In genomic region chr4:133070821-133071372, GRCm38 (mm10) we compare ENCODE assay signal across 12 mouse cellular contexts. TPM values are rescaled to one million over a fixed set of nuclear protein-coding genes. Genes with fewer than 3 reads are reported as not detected.
DNase-seq lines count a peak whose midpoint lies in the region; TF ChIP-seq lines count a peak whose summit lies in the region.
"Had no signal": no experiment of that assay in that cellular context is flagged by ENCODE, and none has a peak within 500 bp of the region (broad histone marks: within the 10 kb centered on the region; RNA-seq: fewer than 3 reads in every experiment).

No protein-coding gene starts in this region.

- no peak overlapping the region for H3K4me2 ChIP-seq in myocyte (ENCODE audit: low read depth)
- H3K4me2 ChIP-seq: intestine, embryonic 15.5 days; liver, embryonic 15.5 days had no signal

- no peak overlapping the region for H3K4me3 ChIP-seq in heart, embryonic 10.5 days
- H3K4me3 ChIP-seq in layer of hippocampus, adult 2 months = no peak overlapping the region
- no peak overlapping the region for H3K4me3 ChIP-seq in myocyte
- H3K4me3 ChIP-seq: intestine, embryonic 15.5 days; liver, embryonic 15.5 days had no signal

- H3K9me3 ChIP-seq in heart, embryonic 10.5 days = no peaks in the 10 kb centered on the region
- H3K9me3 ChIP-seq: intestine, embryonic 15.5 days; liver, embryonic 15.5 days had no signal

- no peak overlapping the region for H3ac ChIP-seq in myocyte (ENCODE audit: control insufficient read depth, insufficient read length)

- no peaks in the 10 kb centered on the region for H3K27me3 ChIP-seq in heart, embryonic 10.5 days (ENCODE audit: insufficient read depth, poor library complexity, severe bottlenecking)
- H3K27me3 ChIP-seq in myocyte (ENCODE audit: control insufficient read depth, insufficient read depth, insufficient read length) = no peaks in the 10 kb centered on the region
- H3K27me3 ChIP-seq: intestine, embryonic 15.5 days; liver, embryonic 15.5 days had no signal

- H3K27ac ChIP-seq in heart, embryonic 10.5 days = peak overlapping the region; percentile 66
- H3K27ac ChIP-seq in layer of hippocampus, adult 2 months = peak overlapping the region; percentile 70
- H3K27ac ChIP-seq: intestine, embryonic 15.5 days; liver, embryonic 15.5 days had no signal

- H3K4me1 ChIP-seq in heart, embryonic 10.5 days = peaks cover 85% of the 10 kb centered on the region

- 71% methylated on average over 5 of the region's 5 CpGs for WGBS in heart, embryonic 10.5 days

- DNase-seq in heart, embryonic 10.5 days (ENCODE audit: low spot score) = no peak
- DNase-seq in heart, adult 11 months = no peak
- no peak for DNase-seq in layer of hippocampus, adult 2 months (ENCODE audit: low spot score in 2 of 2)
- no peak for DNase-seq in layer of hippocampus, adult 9-11 months
- peak; percentile 18 for DNase-seq in NIH3T3 (ENCODE audit: low read depth)
- DNase-seq in gastrocnemius, adult 8-10 months (ENCODE audit: low spot score in 2 of 2) = no peak
- no peak for DNase-seq in retina, postnatal 1 day
- DNase-seq: cerebellum, adult 11 months; lung, postnatal 4 days had no signal

- peaks cover 44% of the 10 kb centered on the region for H3K79me2 ChIP-seq in myocyte (ENCODE audit: control insufficient read depth, insufficient read depth)

- no peak for TF ChIP-seq CTCF in layer of hippocampus, adult 2 months (conservative IDR thresholded peaks at IDR 0.05)

- H3K36me3 ChIP-seq in heart, embryonic 10.5 days = peaks cover 90% of the 10 kb centered on the region
- H3K36me3 ChIP-seq in myocyte (ENCODE audit: control insufficient read depth, insufficient read depth) = peaks cover 18% of the 10 kb centered on the region

- TF ChIP-seq POLR2A in myocyte (IDR thresholded peaks at IDR 0.05; ENCODE audit: insufficient read length, low read depth) = no peak

TF ChIP-seq in myocyte, 11 proteins besides CTCF, POLR2A, EP300 and RAD21:
- TF ChIP-seq TCF3 (IDR thresholded peaks at IDR 0.05; ENCODE audit: insufficient read length, low read depth) (no peak), MYOG (IDR thresholded peaks at IDR 0.05; ENCODE audit: control insufficient read depth in 1 of 3, insufficient read depth in 1 of 3, insufficient read length in 2 of 3, low read depth in 2 of 3) (peak in 2 of 3 experiments; percentile 42 to 62), E2F4 (IDR thresholded peaks at IDR 0.05; ENCODE audit: insufficient read depth) (no peak), SRF (IDR thresholded peaks at IDR 0.05; ENCODE audit: control insufficient read depth, insufficient read length, low read depth) (no peak), POLR2AphosphoS2 (IDR thresholded peaks at IDR 0.05; ENCODE audit: insufficient read length, low read depth) (peak; percentile 55), CEBPB (IDR thresholded peaks at IDR 0.05; ENCODE audit: insufficient read depth, poor library complexity, severe bottlenecking) (no peak), MAX (IDR thresholded peaks at IDR 0.05; ENCODE audit: low read depth) (no peak), MYOD1 (IDR thresholded peaks at IDR 0.05; ENCODE audit: control insufficient read depth in 1 of 3, insufficient read length in 2 of 3, low read depth in 2 of 3) (peak in 2 of 3 experiments; percentile 17 to 70), TCF12 (IDR thresholded peaks at IDR 0.05; ENCODE audit: insufficient read depth, poor library complexity, severe bottlenecking) (no peak), REST (IDR thresholded peaks at IDR 0.05; ENCODE audit: insufficient read depth, insufficient read length) (no peak), USF1 (IDR thresholded peaks at IDR 0.05; ENCODE audit: low read depth) (no peak)

RNA-seq across cellular contexts. Expression of gene Wasf2, which starts 59.4 kb away (rescaled TPM):
- polyA plus RNA-seq in heart, embryonic 10.5 days (2016; fragmentation: Nextera tagmentation; extraction: Ambion mirVana) = 51.1 and 58.5 TPM in 2 replicates
- 10 to 100 TPM; 32.0 to 33.1 TPM for total RNA-seq in layer of hippocampus, adult 2 months (2021)
- polyA plus RNA-seq in myocyte (2012; fragmentation: generic; extraction: Trizol) = 62.0 TPM
- total RNA-seq in gastrocnemius, adult 8-10 months (2022) = 10 to 100 TPM; 18.8 to 27.9 (median 27.3) TPM

RNA-seq across cellular contexts. Expression of gene Ahdc1, which starts 59.8 kb away (rescaled TPM):
- polyA plus RNA-seq in heart, embryonic 10.5 days (2016; fragmentation: Nextera tagmentation; extraction: Ambion mirVana) = 8.4 and 12.2 TPM in 2 replicates
- 100 to 1,000 TPM; 108 to 113 TPM for total RNA-seq in layer of hippocampus, adult 2 months (2021)
- polyA plus RNA-seq in myocyte (2012; fragmentation: generic; extraction: Trizol) = 58.2 TPM
- 10 to 100 TPM; 26.3 to 32.9 (median 28.9) TPM for total RNA-seq in gastrocnemius, adult 8-10 months (2022)
